Comparison of ENCODE assay signal across 24 mouse cellular contexts in the genomic region with DNA sequence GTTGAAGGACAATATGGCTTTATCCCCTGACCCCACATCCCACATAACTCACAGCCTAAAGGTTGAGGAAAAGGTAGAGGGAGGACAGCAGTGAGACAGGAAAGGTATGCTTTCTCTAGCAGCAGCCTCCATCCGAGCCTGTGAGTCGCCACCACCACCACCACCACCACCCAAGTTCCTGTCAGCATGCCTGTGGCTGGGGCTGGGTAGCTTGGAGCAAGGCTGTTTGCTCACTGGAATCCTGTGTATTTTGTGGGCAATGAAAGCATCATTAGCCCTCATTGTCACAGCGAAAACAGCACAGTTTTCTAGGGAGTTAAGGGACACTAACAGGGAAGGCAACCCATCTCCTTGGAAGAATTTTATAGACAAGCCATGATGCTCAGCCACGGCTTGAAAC.
A peak's percentile ranks its signal among the peaks of the same experiment; 100 is the strongest.
DNase-seq lines count a peak whose midpoint lies in the region; ATAC-seq and TF ChIP-seq lines count a peak whose summit lies in the region.
"Had no signal": no experiment of that assay in that cellular context is flagged by ENCODE, and none has a peak within 500 bp of the region (broad histone marks: within the 10 kb centered on the region; RNA-seq: fewer than 3 reads in every experiment).

No protein-coding gene starts in this region.

- H3K4me1 ChIP-seq in hindbrain, embryonic 10.5 days (replicated peaks) = no peaks in the 10 kb centered on the region
- no peaks in the 10 kb centered on the region for H3K4me1 ChIP-seq in hindbrain, embryonic 11.5 days (replicated peaks; ENCODE audit: control insufficient read depth, insufficient read depth, low read length)
- H3K4me1 ChIP-seq in G1E (ENCODE audit: insufficient read depth, low read depth, low read length) = no peaks in the 10 kb centered on the region
- H3K4me1 ChIP-seq in liver, postnatal 0 days (ENCODE audit: insufficient read depth) = no peaks in the 10 kb centered on the region
- H3K4me1 ChIP-seq in intestine, embryonic 16.5 days (ENCODE audit: control insufficient read depth, insufficient read depth, low read length) = no peaks in the 10 kb centered on the region
- H3K4me1 ChIP-seq: embryonic facial prominence, embryonic 12.5 days; forebrain, embryonic 13.5 days; forebrain, embryonic 15.5 days had no signal

- WGBS in hindbrain, embryonic 10.5 days = 91% methylated on average over 4 of the region's 4 CpGs
- 90% methylated on average over 4 of the region's 4 CpGs for WGBS in hindbrain, embryonic 11.5 days
- WGBS in liver, postnatal 0 days (ENCODE audit: insufficient replicate concordance) = 70% methylated on average over 4 of the region's 4 CpGs
- WGBS in intestine, embryonic 16.5 days = 80% methylated on average over 4 of the region's 4 CpGs

- CTCF ChIA-PET in Patski (lab: Charles Lee) = interaction anchor here (0.7 to 2.7 kb wide), 2 partner anchors 11 kb away, joined by 3 to 11 read pairs; no protein-coding TSS in a partner anchor

- POLR2A ChIA-PET in Patski (lab: Charles Lee) = no interaction called here

- H3K4me2 ChIP-seq in hindbrain, embryonic 11.5 days (replicated peaks; ENCODE audit: low read depth, low read length) = no peak overlapping the region
- no peak overlapping the region for H3K4me2 ChIP-seq in liver, postnatal 0 days (ENCODE audit: low read depth, low read length)
- H3K4me2 ChIP-seq in intestine, embryonic 16.5 days (ENCODE audit: low read depth, low read length) = no peak overlapping the region
- H3K4me2 ChIP-seq: embryonic facial prominence, embryonic 12.5 days; forebrain, embryonic 13.5 days; forebrain, embryonic 15.5 days had no signal

- TF ChIP-seq CTCF in G1E (IDR thresholded peaks at IDR 0.05; ENCODE audit: low read depth, low read length) = no peak
- no peak for TF ChIP-seq CTCF in Patski (IDR thresholded peaks at IDR 0.05)
- no peak for TF ChIP-seq CTCF in liver, postnatal 0 days (IDR thresholded peaks at IDR 0.05; ENCODE audit: low read depth)

- no peak overlapping the region for H3K4me3 ChIP-seq in hindbrain, embryonic 10.5 days
- H3K4me3 ChIP-seq in hindbrain, embryonic 11.5 days (ENCODE audit: low read depth, low read length) = no peak overlapping the region
- peak overlapping the region; percentile 16; the same call in 1 of the 2 replicates for H3K4me3 ChIP-seq in G1E (ENCODE audit: low read depth, low read length)
- no peak overlapping the region for H3K4me3 ChIP-seq in liver, postnatal 0 days (ENCODE audit: low read depth, low read length)
- no peak overlapping the region for H3K4me3 ChIP-seq in intestine, embryonic 16.5 days (ENCODE audit: low read length)
- H3K4me3 ChIP-seq: embryonic facial prominence, embryonic 12.5 days; forebrain, embryonic 13.5 days; forebrain, embryonic 15.5 days had no signal

- TF ChIP-seq EP300 in liver, postnatal 0 days (IDR thresholded peaks at IDR 0.05; ENCODE audit: low read depth) = no peak

- H3K27me3 ChIP-seq in hindbrain, embryonic 10.5 days (ENCODE audit: insufficient read depth, poor library complexity, severe bottlenecking) = no peaks in the 10 kb centered on the region
- no peaks in the 10 kb centered on the region for H3K27me3 ChIP-seq in hindbrain, embryonic 11.5 days (ENCODE audit: control insufficient read depth, insufficient read depth, low read length)
- H3K27me3 ChIP-seq in G1E (ENCODE audit: insufficient read depth, low read length) (no peaks in the 10 kb centered on the region), Patski (no peaks in the 10 kb centered on the region)
- H3K27me3 ChIP-seq in liver, postnatal 0 days (ENCODE audit: insufficient read depth, low read length) = no peaks in the 10 kb centered on the region
- no peaks in the 10 kb centered on the region for H3K27me3 ChIP-seq in intestine, embryonic 16.5 days (replicated peaks; ENCODE audit: control insufficient read depth, insufficient read depth, low read length)
- H3K27me3 ChIP-seq: CH12.LX; embryonic facial prominence, embryonic 12.5 days; forebrain, embryonic 13.5 days; forebrain, embryonic 15.5 days had no signal

- no peak for DNase-seq in hindbrain, embryonic 10.5 days (ENCODE audit: low spot score)
- DNase-seq in hindbrain, embryonic 11.5 days (ENCODE audit: low spot score) = no peak
- no peak for DNase-seq in G1E (ENCODE audit: low spot score)
- no peak for DNase-seq in Patski (ENCODE audit: low read depth, low spot score)
- DNase-seq in liver, postnatal 0 days = no peak
- no peak for DNase-seq in layer of hippocampus, adult 18-20 months (ENCODE audit: low spot score in 2 of 2)
- DNase-seq: adrenal gland, adult 2 months; adrenal gland, postnatal 10 days; adrenal gland, postnatal 25 days; B cell, adult 2 months; cerebellum, adult 11 months; cerebellum, adult 18-20 months; cerebellum, adult 8-10 months; cerebellum, adult 9-11 months; cerebellum, postnatal 14 days; cerebellum, postnatal 36 days; embryo, embryonic 11 days; forebrain, postnatal 0 days had no signal

- peaks cover 10% of the 10 kb centered on the region for H3K9me3 ChIP-seq in hindbrain, embryonic 10.5 days
- H3K9me3 ChIP-seq in hindbrain, embryonic 11.5 days (ENCODE audit: control insufficient read depth, low read length) = peaks cover 3% of the 10 kb centered on the region; the same call in 1 of the 2 replicates
- H3K9me3 ChIP-seq in G1E (replicated peaks) = peaks cover 33% of the 10 kb centered on the region
- H3K9me3 ChIP-seq in liver, postnatal 0 days (ENCODE audit: low read length) = no peaks in the 10 kb centered on the region
- no peaks in the 10 kb centered on the region for H3K9me3 ChIP-seq in intestine, embryonic 16.5 days (ENCODE audit: control insufficient read depth, low read length)
- H3K9me3 ChIP-seq: embryonic facial prominence, embryonic 12.5 days; forebrain, embryonic 15.5 days had no signal

- no peak for ATAC-seq in hindbrain, embryonic 11.5 days (ENCODE audit: low FRiP score)
- ATAC-seq in G1E (ENCODE audit: extremely low read depth, insufficient number of reproducible peaks, low FRiP score, poor library complexity, severe bottlenecking) (no peak), Patski (peak; percentile 65)
- no peak for ATAC-seq in liver, postnatal 0 days
- ATAC-seq in intestine, embryonic 16.5 days = no peak
- ATAC-seq: CD4-positive, CD25-positive, alpha-beta regulatory T cell, adult 4 months; forebrain, embryonic 13.5 days; forebrain, embryonic 15.5 days; forebrain, postnatal 0 days had no signal

- in situ Hi-C loops in Patski (cut with MboI; ENCODE audit: low pct_unique_long_range_greater_than_20kb) = no loop called here

- H3K36me3 ChIP-seq in hindbrain, embryonic 10.5 days = no peaks in the 10 kb centered on the region
- H3K36me3 ChIP-seq in hindbrain, embryonic 11.5 days (ENCODE audit: control insufficient read depth, insufficient read depth, low read length) = no peaks in the 10 kb centered on the region
- no peaks in the 10 kb centered on the region for H3K36me3 ChIP-seq in G1E (replicated peaks)
- no peaks in the 10 kb centered on the region for H3K36me3 ChIP-seq in liver, postnatal 0 days (replicated peaks; ENCODE audit: insufficient read depth, low read length)
- no peaks in the 10 kb centered on the region for H3K36me3 ChIP-seq in intestine, embryonic 16.5 days (ENCODE audit: control insufficient read depth, insufficient read depth, low read length)
- H3K36me3 ChIP-seq: embryonic facial prominence, embryonic 12.5 days; forebrain, embryonic 15.5 days had no signal

- no peak overlapping the region for H3K9ac ChIP-seq in hindbrain, embryonic 11.5 days (ENCODE audit: low read depth, low read length)
- H3K9ac ChIP-seq in liver, postnatal 0 days (replicated peaks) = no peak overlapping the region
- H3K9ac ChIP-seq in intestine, embryonic 16.5 days (ENCODE audit: low read depth, low read length) = no peak overlapping the region
- H3K9ac ChIP-seq: embryonic facial prominence, embryonic 12.5 days; forebrain, embryonic 13.5 days; forebrain, embryonic 15.5 days; forebrain, postnatal 0 days had no signal

- peak overlapping the region; percentile 12; the same call in 1 of the 2 replicates for H3K27ac ChIP-seq in hindbrain, embryonic 10.5 days
- no peak overlapping the region for H3K27ac ChIP-seq in hindbrain, embryonic 11.5 days (ENCODE audit: low read depth, low read length)
- H3K27ac ChIP-seq in liver, postnatal 0 days (ENCODE audit: low read depth) = no peak overlapping the region
- H3K27ac ChIP-seq in intestine, embryonic 16.5 days (ENCODE audit: low read length) = no peak overlapping the region
- H3K27ac ChIP-seq: embryonic facial prominence, embryonic 12.5 days; forebrain, embryonic 13.5 days; forebrain, embryonic 15.5 days had no signal
